In genomic region chr9:106377247-106377646, GRCm38 (mm10) we compare ENCODE assay signal across 12 mouse cellular contexts. TPM values are rescaled to one million over a fixed set of nuclear protein-coding genes. Genes with fewer than 3 reads are reported as not detected.
DNase-seq lines count a peak whose midpoint lies in the region; ATAC-seq and TF ChIP-seq lines count a peak whose summit lies in the region.
"Had no signal": no experiment of that assay in that cellular context is flagged by ENCODE, and none has a peak within 500 bp of the region (broad histone marks: within the 10 kb centered on the region; RNA-seq: fewer than 3 reads in every experiment).

No protein-coding gene starts in this region.

- 81% methylated on average over 8 of the region's 8 CpGs for WGBS in forebrain, embryonic 16.5 days
- 68% methylated on average over 8 of the region's 8 CpGs for WGBS in forebrain, embryonic 14.5 days

- intact Hi-C loops in gastrocnemius, postnatal 36 days (cut with DNase I) = no loop called here

- no peak overlapping the region for H3K9ac ChIP-seq in forebrain, embryonic 16.5 days (replicated peaks; ENCODE audit: low read depth, low read length)
- H3K9ac ChIP-seq in forebrain, embryonic 14.5 days (ENCODE audit: low read length) = no peak overlapping the region
- H3K9ac ChIP-seq: forebrain, embryonic 12.5 days had no signal

- DNase-seq in forebrain, embryonic 14.5 days (ENCODE audit: low spot score) = no peak
- peak in 1 of 2 experiments; percentile 40 for DNase-seq in layer of hippocampus, adult 2 months (ENCODE audit: low spot score in 2 of 2)
- no peak for DNase-seq in layer of hippocampus, postnatal 10 days (ENCODE audit: low spot score in 2 of 2)
- peak; percentile 44 for DNase-seq in testis, postnatal 14 days (ENCODE audit: low spot score)
- DNase-seq in testis, postnatal 10 days (ENCODE audit: low spot score) = no peak
- no peak for DNase-seq in gastrocnemius, postnatal 10 days
- DNase-seq in gastrocnemius, postnatal 36 days = no peak
- DNase-seq: kidney, adult 2 months had no signal

- peaks cover 2% of the 10 kb centered on the region; the same call in 1 of the 2 replicates for H3K4me1 ChIP-seq in forebrain, embryonic 16.5 days (replicated peaks; ENCODE audit: control insufficient read depth, insufficient read depth, low read length)
- no peaks in the 10 kb centered on the region for H3K4me1 ChIP-seq in forebrain, embryonic 14.5 days (ENCODE audit: control insufficient read depth, insufficient read depth, low read length)

- no peak overlapping the region for H3K27ac ChIP-seq in forebrain, embryonic 16.5 days (ENCODE audit: low read length)
- no peak overlapping the region for H3K27ac ChIP-seq in forebrain, embryonic 14.5 days (ENCODE audit: low read depth, low read length)
- H3K27ac ChIP-seq in layer of hippocampus, adult 2 months = peak overlapping the region; percentile 82
- H3K27ac ChIP-seq: forebrain, embryonic 12.5 days had no signal

- no peak overlapping the region for H3K4me2 ChIP-seq in forebrain, embryonic 16.5 days (ENCODE audit: low read length)
- H3K4me2 ChIP-seq in forebrain, embryonic 14.5 days (ENCODE audit: low read length) = no peak overlapping the region
- H3K4me2 ChIP-seq: forebrain, embryonic 12.5 days; liver, embryonic 11.5 days had no signal

- H3K4me3 ChIP-seq in forebrain, embryonic 16.5 days (replicated peaks; ENCODE audit: low read length) = no peak overlapping the region
- no peak overlapping the region for H3K4me3 ChIP-seq in forebrain, embryonic 14.5 days (ENCODE audit: low read depth, low read length)
- no peak overlapping the region for H3K4me3 ChIP-seq in layer of hippocampus, adult 2 months
- H3K4me3 ChIP-seq: forebrain, embryonic 12.5 days had no signal

- no peaks in the 10 kb centered on the region for H3K9me3 ChIP-seq in forebrain, embryonic 16.5 days (ENCODE audit: control insufficient read depth, low read length)
- no peaks in the 10 kb centered on the region for H3K9me3 ChIP-seq in forebrain, embryonic 14.5 days (replicated peaks; ENCODE audit: control insufficient read depth, low read length)
- H3K9me3 ChIP-seq: forebrain, embryonic 12.5 days had no signal

- H3K27me3 ChIP-seq in forebrain, embryonic 16.5 days (replicated peaks; ENCODE audit: control insufficient read depth, insufficient read depth, low read length) = no peaks in the 10 kb centered on the region
- H3K27me3 ChIP-seq in forebrain, embryonic 14.5 days (replicated peaks; ENCODE audit: control insufficient read depth, insufficient read depth, low read length) = no peaks in the 10 kb centered on the region
- H3K27me3 ChIP-seq: CH12.LX had no signal

- ATAC-seq in forebrain, embryonic 16.5 days = 0 out of 2 replicates have a peak, but pooled peaks have one; percentile 15
- no peak for ATAC-seq in forebrain, embryonic 14.5 days

- H3K36me3 ChIP-seq in forebrain, embryonic 16.5 days (ENCODE audit: control insufficient read depth, insufficient read depth) = no peaks in the 10 kb centered on the region
- H3K36me3 ChIP-seq in forebrain, embryonic 14.5 days (ENCODE audit: control insufficient read depth, insufficient read depth, low read length) = peaks cover 37% of the 10 kb centered on the region

- no peak for TF ChIP-seq CTCF in layer of hippocampus, adult 2 months (conservative IDR thresholded peaks at IDR 0.05)

RNA-seq across cellular contexts. Expression of gene Dusp7, which starts 8.8 kb away (rescaled TPM):
- 9.0 and 10.3 TPM in 2 replicates for polyA plus RNA-seq in forebrain, embryonic 16.5 days (2015; fragmentation: Nextera tagmentation; extraction: Ambion mirVana)
- 10.2 and 11.3 TPM in 2 replicates for polyA plus RNA-seq in forebrain, embryonic 14.5 days (2014; fragmentation: Nextera tagmentation; extraction: Ambion mirVana)
- total RNA-seq in layer of hippocampus, adult 2 months (2021) = 10 to 100 TPM; 81.7 to 93.2 TPM
- 10 to 100 TPM; 58.7 to 64.2 TPM for total RNA-seq in layer of hippocampus, postnatal 10 days (2021)
- total RNA-seq in gastrocnemius, postnatal 10 days (2021) = 10 to 100 TPM; 16.0 to 19.9 TPM
- 10 to 100 TPM; 24.9 to 28.3 TPM for total RNA-seq in gastrocnemius, postnatal 36 days (2021)

RNA-seq across cellular contexts. Expression of gene Rpl29, which starts 52.0 kb away (rescaled TPM):
- polyA plus RNA-seq in forebrain, embryonic 16.5 days (2015; fragmentation: Nextera tagmentation; extraction: Ambion mirVana) = 564 and 591 TPM in 2 replicates
- 718 and 924 TPM in 2 replicates for polyA plus RNA-seq in forebrain, embryonic 14.5 days (2014; fragmentation: Nextera tagmentation; extraction: Ambion mirVana)
- 100 to 1,000 TPM; 260 to 265 TPM for total RNA-seq in layer of hippocampus, adult 2 months (2021)
- total RNA-seq in layer of hippocampus, postnatal 10 days (2021) = 100 to 1,000 TPM; 421 to 423 TPM
- total RNA-seq in gastrocnemius, postnatal 10 days (2021) = 100 to 1,000 TPM; 456 to 462 TPM
- 100 to 1,000 TPM; 218 to 266 TPM for total RNA-seq in gastrocnemius, postnatal 36 days (2021)
